Mouse (Mus musculus): ENCODE measurements around the gene Nav2. TPM values are rescaled to one million over a fixed set of nuclear protein-coding genes. Genes with fewer than 3 reads are reported as not detected.

The Nav2 gene
- total RNA-seq, 2 experiments from 2014 or later = 77.1 to 106 TPM

GRCm38 (mm10) chr7:49616258-49616735 lies 707.8 kb downstream of the Nav2 start:
- DNase-seq (ENCODE audit: low spot score in 2 of 2) = peak; percentile 59 to 70
- intact Hi-C loops (cut with DNase I) = loop anchor here (1.0 to 5.0 kb wide), 2 partner anchors 135 to 306 kb away; no protein-coding TSS in a partner anchor

GRCm38 (mm10) chr7:49617087-49617486 lies 708.6 kb downstream of the Nav2 start:
- DNase-seq (ENCODE audit: low spot score in 2 of 2) = peak in 1 of 2 experiments; percentile 1
- intact Hi-C loops (cut with DNase I) = loop anchor here (5.0 kb wide), 1 partner anchor 305 kb away; no protein-coding TSS in a partner anchor

GRCm38 (mm10) chr7:49620160-49620559 lies 711.6 kb downstream of the Nav2 start:
- intact Hi-C loops (cut with DNase I) = no loop called here
- DNase-seq (ENCODE audit: low spot score in 2 of 2) = no peak

- intact Hi-C loops (cut with DNase I) = no loop called here
Measured at GRCm38 (mm10) chr7:49631885-49632284, 723.4 kb downstream of the Nav2 start.

GRCm38 (mm10) chr7:49632391-49632790 lies 723.9 kb downstream of the Nav2 start:
- DNase-seq (ENCODE audit: low spot score in 2 of 2) = no peak
- intact Hi-C loops (cut with DNase I) = no loop called here

More at GRCm38 (mm10) chr7:49631885-49632284, 723.4 kb downstream of the Nav2 start:
- no peak for DNase-seq (ENCODE audit: low spot score in 2 of 2)

GRCm38 (mm10) chr7:49633375-49633956 lies 725.0 kb downstream of the Nav2 start:
- DNase-seq (ENCODE audit: low spot score in 2 of 2) = no peak
- intact Hi-C loops (cut with DNase I) = no loop called here

- no peak for DNase-seq (ENCODE audit: low spot score in 2 of 2)
- intact Hi-C loops (cut with DNase I) = no loop called here
Measured at GRCm38 (mm10) chr7:49634291-49635073, 726.0 kb downstream of the Nav2 start.

GRCm38 (mm10) chr7:49635074-49635621 lies 726.6 kb downstream of the Nav2 start:
- intact Hi-C loops (cut with DNase I) = no loop called here
- no peak for DNase-seq (ENCODE audit: low spot score in 2 of 2)

GRCm38 (mm10) chr7:49635971-49636370 lies 727.5 kb downstream of the Nav2 start:
- intact Hi-C loops (cut with DNase I) = loop anchor here (2.0 kb wide), 1 partner anchor 43 kb away; no protein-coding TSS in a partner anchor
- DNase-seq (ENCODE audit: low spot score in 2 of 2) = no peak

GRCm38 (mm10) chr7:49636491-49637115 lies 728.1 kb downstream of the Nav2 start, which contains the start of gene Dbx1:
Dbx1 (minus strand) TSS chr7:49636849.
- intact Hi-C loops (cut with DNase I) = loop anchor here (2.0 kb wide), 1 partner anchor 42 kb away; no protein-coding TSS in a partner anchor
- DNase-seq (ENCODE audit: low spot score in 2 of 2) = no peak

- DNase-seq (ENCODE audit: low spot score in 2 of 2) = no peak
- intact Hi-C loops (cut with DNase I) = loop anchor here (2.0 kb wide), 1 partner anchor 42 kb away; no protein-coding TSS in a partner anchor
Measured at GRCm38 (mm10) chr7:49637281-49637680, 728.8 kb downstream of the Nav2 start.

- intact Hi-C loops (cut with DNase I) = loop anchor here (2.0 kb wide), 2 partner anchors 41 to 269 kb away; no protein-coding TSS in a partner anchor
- DNase-seq (ENCODE audit: low spot score in 2 of 2) = no peak
Measured at GRCm38 (mm10) chr7:49637851-49638663, 729.5 kb downstream of the Nav2 start.

- intact Hi-C loops (cut with DNase I) = loop anchor here (2.0 kb wide), 1 partner anchor 268 kb away; no protein-coding TSS in a partner anchor
- DNase-seq (ENCODE audit: low spot score in 2 of 2) = no peak
Measured at GRCm38 (mm10) chr7:49638941-49639776, 730.6 kb downstream of the Nav2 start.

GRCm38 (mm10) chr7:49639864-49640708 lies 731.6 kb downstream of the Nav2 start:
- DNase-seq (ENCODE audit: low spot score in 2 of 2) = no peak
- intact Hi-C loops (cut with DNase I) = loop anchor here (2.0 kb wide), 1 partner anchor 267 kb away; no protein-coding TSS in a partner anchor

GRCm38 (mm10) chr7:49640709-49641305 lies 732.3 kb downstream of the Nav2 start:
- no peak for DNase-seq (ENCODE audit: low spot score in 2 of 2)
- intact Hi-C loops (cut with DNase I) = no loop called here
